Mouse (Mus musculus): ENCODE results near the gene Tbc1d2. TPM values are rescaled to one million over a fixed set of nuclear protein-coding genes. Genes with fewer than 3 reads are reported as not detected.

Gene Tbc1d2
- polyA plus RNA-seq, 1 experiment from 2014 or later: 0.83 TPM

DNA sequence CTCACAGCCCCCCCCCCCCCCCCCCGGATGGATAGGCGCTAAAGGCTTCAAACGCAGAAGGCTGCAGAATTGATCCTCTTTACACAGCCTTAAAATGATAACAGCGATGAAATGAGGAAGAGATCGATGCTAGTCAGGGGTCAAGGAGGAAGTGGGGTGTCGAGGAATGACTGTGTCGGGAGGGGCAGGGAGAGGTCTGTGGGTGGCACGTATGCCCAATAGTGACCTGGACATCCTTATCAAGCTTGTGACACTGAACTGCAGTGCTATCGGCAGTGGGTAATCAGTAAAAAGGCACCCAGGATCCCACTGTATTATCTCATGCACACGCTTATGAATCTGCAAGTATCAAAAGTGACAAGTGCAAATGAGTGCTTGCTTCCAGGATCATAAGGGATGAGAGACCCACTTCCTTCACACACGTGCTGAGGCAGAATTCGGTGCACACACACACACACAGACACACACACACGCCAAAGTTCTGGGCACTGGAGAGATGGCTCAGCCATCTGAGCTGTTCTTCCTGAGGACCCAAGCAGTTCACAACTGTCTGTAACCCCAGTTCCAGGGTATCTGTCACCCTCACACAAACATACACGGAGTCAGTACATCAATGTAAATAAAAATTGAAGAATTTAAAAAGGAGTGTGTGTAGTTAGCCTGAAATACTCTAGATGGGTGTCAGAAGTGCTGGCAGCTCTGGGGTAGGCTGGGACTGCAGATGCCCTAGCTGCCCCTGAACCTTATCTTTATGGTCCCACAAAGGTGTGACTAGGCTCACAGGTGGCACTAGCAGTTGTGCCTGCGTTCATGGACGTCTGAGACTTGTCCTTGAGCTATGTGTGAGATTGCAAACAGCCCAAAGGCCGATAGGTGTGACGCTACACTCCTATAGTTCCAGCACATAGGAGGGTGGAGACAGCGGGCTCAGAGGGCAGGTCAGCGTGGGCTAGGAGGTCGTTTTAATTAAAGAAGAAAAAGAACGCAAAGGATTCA lies 91.0 kb downstream of the Tbc1d2 start:
- ATAC-seq: no peak

DNA sequence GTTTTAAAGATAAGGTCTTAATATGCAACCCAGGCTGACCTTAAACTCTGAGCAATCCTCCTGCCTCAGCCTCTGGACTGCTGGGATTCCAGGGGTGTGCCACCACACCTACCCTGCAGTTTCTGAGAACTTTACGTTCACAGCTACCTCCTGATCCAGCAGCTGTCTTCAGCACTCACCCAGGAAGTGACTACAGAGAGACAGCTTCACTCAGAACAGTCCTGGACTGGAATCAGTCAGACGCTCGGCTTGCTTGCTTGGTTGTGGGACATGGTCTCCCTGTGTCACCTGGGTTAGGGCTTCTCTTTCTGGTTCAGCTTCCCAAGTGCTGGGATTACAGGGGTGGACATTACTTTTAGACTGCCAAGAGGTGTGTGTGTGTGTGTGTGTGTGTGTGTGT lies 93.1 kb downstream of the Tbc1d2 start:
- Histone ChIP-seq H3K27me3 (ENCODE audit: insufficient read depth, low read length) (no peaks in the 10 kb centered on the region), H3K27ac (ENCODE audit: low read depth) (no peak overlapping the region), H3K4me1 (ENCODE audit: insufficient read depth) (peaks cover 30% of the 10 kb centered on the region), H3K4me2 (ENCODE audit: low read depth, low read length) (no peak overlapping the region), H3K9me3 (ENCODE audit: low read length) (no peaks in the 10 kb centered on the region), H3K9ac (replicated peaks) (no peak overlapping the region), H3K4me3 (ENCODE audit: low read depth, low read length) (no peak overlapping the region), H3K36me3 (replicated peaks; ENCODE audit: insufficient read depth, low read length) (no peaks in the 10 kb centered on the region)
- ATAC-seq (no peak), DNase-seq (no peak)
- no peak for TF ChIP-seq EP300 (IDR thresholded peaks at IDR 0.05; ENCODE audit: low read depth)
- no peak for TF ChIP-seq CTCF (IDR thresholded peaks at IDR 0.05; ENCODE audit: low read depth)
- WGBS (ENCODE audit: insufficient replicate concordance): 64% methylated on average over 3 of the region's 3 CpGs

More for the DNA sequence above, 91.0 kb downstream of the Tbc1d2 start:
- Histone ChIP-seq H3K9me3 (ENCODE audit: low read length) (no peaks in the 10 kb centered on the region), H3K4me3 (ENCODE audit: low read depth, low read length) (no peak overlapping the region), H3K36me3 (replicated peaks; ENCODE audit: insufficient read depth, low read length) (no peaks in the 10 kb centered on the region), H3K27ac (ENCODE audit: low read depth) (peak overlapping the region; percentile 34; the same call in 1 of the 2 replicates), H3K27me3 (ENCODE audit: insufficient read depth, low read length) (no peaks in the 10 kb centered on the region), H3K9ac (replicated peaks) (no peak overlapping the region), H3K4me2 (ENCODE audit: low read depth, low read length) (peak overlapping the region; percentile 36; the same call in 1 of the 2 replicates), H3K4me1 (ENCODE audit: insufficient read depth) (peaks cover 29% of the 10 kb centered on the region)
- TF ChIP-seq EP300 (IDR thresholded peaks at IDR 0.05; ENCODE audit: low read depth) (no peak), CTCF (IDR thresholded peaks at IDR 0.05; ENCODE audit: low read depth) (no peak)
- no peak for DNase-seq
- 39% methylated on average over 22 of the region's 22 CpGs for WGBS (ENCODE audit: insufficient replicate concordance)

DNA sequence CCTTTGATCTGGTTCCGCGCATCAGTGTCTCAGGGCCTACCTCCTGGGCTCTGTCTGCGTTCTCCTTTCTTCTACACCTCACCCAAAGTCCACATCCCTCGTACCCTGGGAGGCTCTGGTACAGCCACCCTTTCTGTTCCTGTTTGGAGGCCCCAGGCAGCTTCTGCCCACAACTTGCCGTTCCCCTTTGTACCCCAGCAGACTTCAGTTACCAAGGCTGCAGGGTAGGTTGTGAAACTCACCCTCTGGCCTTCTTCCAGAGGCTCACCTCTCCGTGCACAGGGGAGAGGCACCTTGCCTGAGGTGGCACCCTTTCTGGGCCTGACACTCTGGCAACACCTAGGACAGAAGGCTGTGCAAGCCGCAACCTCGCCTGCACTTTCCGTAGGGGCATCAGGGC lies 94.2 kb downstream of the Tbc1d2 start:
- ATAC-seq (peak; percentile 24; the same call in 1 of the 2 replicates), DNase-seq (peak; percentile 69)

More for the DNA sequence above, 94.2 kb downstream of the Tbc1d2 start:
- no peak overlapping the region for H3K9ac ChIP-seq (replicated peaks)
- no peak overlapping the region for H3K4me3 ChIP-seq (ENCODE audit: low read depth, low read length)
- 58% methylated on average over 9 of the region's 9 CpGs for WGBS (ENCODE audit: insufficient replicate concordance)
- peaks cover 30% of the 10 kb centered on the region for H3K4me1 ChIP-seq (ENCODE audit: insufficient read depth)
- no peaks in the 10 kb centered on the region for H3K9me3 ChIP-seq (ENCODE audit: low read length)
- no peak overlapping the region for H3K4me2 ChIP-seq (ENCODE audit: low read depth, low read length)
- H3K27ac ChIP-seq (ENCODE audit: low read depth): peak overlapping the region; percentile 76
- H3K36me3 ChIP-seq (replicated peaks; ENCODE audit: insufficient read depth, low read length): no peaks in the 10 kb centered on the region
- TF ChIP-seq CTCF (IDR thresholded peaks at IDR 0.05; ENCODE audit: low read depth) (no peak), EP300 (IDR thresholded peaks at IDR 0.05; ENCODE audit: low read depth) (no peak)
- H3K27me3 ChIP-seq (ENCODE audit: insufficient read depth, low read length): no peaks in the 10 kb centered on the region

Other genes with a start within 250 kb of the Tbc1d2 start
- gene Hemgn, start 236.7 kb downstream of the Tbc1d2 start, polyA plus RNA-seq (2015; fragmentation: Nextera tagmentation; extraction: Ambion mirVana): 117 and 135 TPM in 2 replicates
- gene Anp32b, start 199.3 kb downstream of the Tbc1d2 start, polyA plus RNA-seq (2015; fragmentation: Nextera tagmentation; extraction: Ambion mirVana): 184 and 188 TPM in 2 replicates
- gene Nans, start 161.0 kb downstream of the Tbc1d2 start, polyA plus RNA-seq (2015; fragmentation: Nextera tagmentation; extraction: Ambion mirVana): 23.8 and 25.0 TPM in 2 replicates
- 14.1 and 16.2 TPM in 2 replicates for gene Trim14, start 114.1 kb downstream of the Tbc1d2 start, polyA plus RNA-seq (2015; fragmentation: Nextera tagmentation; extraction: Ambion mirVana)
- gene Coro2a, start 48.0 kb downstream of the Tbc1d2 start, polyA plus RNA-seq (2015; fragmentation: Nextera tagmentation; extraction: Ambion mirVana): 1.7 and 2.2 TPM in 2 replicates